Mouse (Mus musculus): ENCODE measurements around the gene Dmrt2. TPM values are rescaled to one million over a fixed set of nuclear protein-coding genes. Genes with fewer than 3 reads are reported as not detected.

Dmrt2 gene
- polyA plus RNA-seq (2014; fragmentation: Nextera tagmentation; extraction: Ambion mirVana), result 0.41 and 0.48 TPM in 2 replicates

- no peak within 1 kb of the TSS for H3K9ac ChIP-seq (ENCODE audit: low read length)
- no peaks in the 10 kb centered on the region for H3K9me3 ChIP-seq (ENCODE audit: control insufficient read depth, low read length)
- peaks cover 87% of the 10 kb centered on the region for H3K27me3 ChIP-seq (ENCODE audit: control insufficient read depth, insufficient read depth, low read length)
- peak; percentile 93 for DNase-seq (ENCODE audit: low spot score)
- no peaks in the 10 kb centered on the region for H3K36me3 ChIP-seq (ENCODE audit: control insufficient read depth, insufficient read depth, low read length)
- under 1% methylated on average over 44 of the region's 44 CpGs for WGBS
- peak within 1 kb of the TSS; percentile 37 for H3K4me3 ChIP-seq (ENCODE audit: low read depth, low read length)
- H3K27ac ChIP-seq (ENCODE audit: low read depth, low read length), result no peak within 1 kb of the TSS
- H3K4me2 ChIP-seq (ENCODE audit: low read depth, low read length, severe bottlenecking), result peak within 1 kb of the TSS; percentile 76
- H3K4me1 ChIP-seq (replicated peaks; ENCODE audit: control insufficient read depth, insufficient read depth, low read length), result peaks cover 12% of the 10 kb centered on the region; the same call in 1 of the 2 replicates
- ATAC-seq (replicated peaks; ENCODE audit: low FRiP score), result peak; percentile 99
Measured at GRCm38 (mm10) chr19:25672101-25672950, at the start of gene Dmrt2. Dmrt2 (plus strand) TSS chr19:25672411.

GRCm38 (mm10) chr19:25628490-25628889 lies 43.7 kb upstream of the Dmrt2 start:
- WGBS, result 10% methylated on average over 9 of the region's 9 CpGs
- ATAC-seq (replicated peaks; ENCODE audit: low FRiP score), result peak; percentile 55
- no peak overlapping the region for H3K4me3 ChIP-seq (ENCODE audit: low read depth, low read length)
- peak; percentile 85 for DNase-seq (ENCODE audit: low spot score)
- H3K4me1 ChIP-seq (replicated peaks; ENCODE audit: control insufficient read depth, insufficient read depth, low read length), result no peaks in the 10 kb centered on the region
- H3K36me3 ChIP-seq (ENCODE audit: control insufficient read depth, insufficient read depth, low read length), result no peaks in the 10 kb centered on the region
- H3K4me2 ChIP-seq (ENCODE audit: low read depth, low read length, severe bottlenecking), result no peak overlapping the region
- H3K9ac ChIP-seq (ENCODE audit: low read length), result no peak overlapping the region
- H3K27me3 ChIP-seq (ENCODE audit: control insufficient read depth, insufficient read depth, low read length), result peaks cover 18% of the 10 kb centered on the region; the same call in 1 of the 2 replicates
- no peak overlapping the region for H3K27ac ChIP-seq (ENCODE audit: low read depth, low read length)
- no peaks in the 10 kb centered on the region for H3K9me3 ChIP-seq (ENCODE audit: control insufficient read depth, low read length)

GRCm38 (mm10) chr19:25635119-25635518 lies 37.1 kb upstream of the Dmrt2 start:
- Histone ChIP-seq H3K27ac (ENCODE audit: low read depth, low read length) (no peak overlapping the region), H3K4me2 (ENCODE audit: low read depth, low read length, severe bottlenecking) (no peak overlapping the region), H3K4me1 (replicated peaks; ENCODE audit: control insufficient read depth, insufficient read depth, low read length) (no peaks in the 10 kb centered on the region), H3K9ac (ENCODE audit: low read length) (no peak overlapping the region; the same call in 1 of the 2 replicates), H3K27me3 (ENCODE audit: control insufficient read depth, insufficient read depth, low read length) (no peaks in the 10 kb centered on the region; the same call in 1 of the 2 replicates), H3K4me3 (ENCODE audit: low read depth, low read length) (no peak overlapping the region), H3K9me3 (ENCODE audit: control insufficient read depth, low read length) (no peaks in the 10 kb centered on the region), H3K36me3 (ENCODE audit: control insufficient read depth, insufficient read depth, low read length) (no peaks in the 10 kb centered on the region)
- no peak for DNase-seq (ENCODE audit: low spot score)
- WGBS, result 90% methylated on average over 5 of the region's 5 CpGs
- no peak for ATAC-seq (replicated peaks; ENCODE audit: low FRiP score)

- H3K27ac ChIP-seq (ENCODE audit: low read depth, low read length), result no peak overlapping the region
- ATAC-seq (replicated peaks; ENCODE audit: low FRiP score) (peak; percentile 71), DNase-seq (ENCODE audit: low spot score) (peak; percentile 88)
- H3K4me1 ChIP-seq (replicated peaks; ENCODE audit: control insufficient read depth, insufficient read depth, low read length), result no peaks in the 10 kb centered on the region
- H3K27me3 ChIP-seq (ENCODE audit: control insufficient read depth, insufficient read depth, low read length), result no peaks in the 10 kb centered on the region; the same call in 1 of the 2 replicates
- WGBS, result 15% methylated on average over 22 of the region's 22 CpGs
- peak overlapping the region; percentile 47; the same call in 1 of the 2 replicates for H3K9ac ChIP-seq (ENCODE audit: low read length)
- H3K4me2 ChIP-seq (ENCODE audit: low read depth, low read length, severe bottlenecking), result peak overlapping the region; percentile 45
- no peaks in the 10 kb centered on the region for H3K36me3 ChIP-seq (ENCODE audit: control insufficient read depth, insufficient read depth, low read length)
- H3K9me3 ChIP-seq (ENCODE audit: control insufficient read depth, low read length), result no peaks in the 10 kb centered on the region
- peak overlapping the region; percentile 25 for H3K4me3 ChIP-seq (ENCODE audit: low read depth, low read length)
Measured at GRCm38 (mm10) chr19:25635622-25636244, 36.5 kb upstream of the Dmrt2 start.

GRCm38 (mm10) chr19:25638766-25639361 lies 33.3 kb upstream of the Dmrt2 start:
- Histone ChIP-seq H3K9ac (ENCODE audit: low read length) (no peak overlapping the region), H3K9me3 (ENCODE audit: control insufficient read depth, low read length) (no peaks in the 10 kb centered on the region), H3K4me3 (ENCODE audit: low read depth, low read length) (no peak overlapping the region), H3K27ac (ENCODE audit: low read depth, low read length) (no peak overlapping the region), H3K4me2 (ENCODE audit: low read depth, low read length, severe bottlenecking) (no peak overlapping the region), H3K27me3 (ENCODE audit: control insufficient read depth, insufficient read depth, low read length) (no peaks in the 10 kb centered on the region; the same call in 1 of the 2 replicates), H3K36me3 (ENCODE audit: control insufficient read depth, insufficient read depth, low read length) (no peaks in the 10 kb centered on the region), H3K4me1 (replicated peaks; ENCODE audit: control insufficient read depth, insufficient read depth, low read length) (0 out of 2 replicates have a peak, but pooled peaks cover 1% of the 10 kb centered on the region)
- ATAC-seq (replicated peaks; ENCODE audit: low FRiP score) (no peak), DNase-seq (ENCODE audit: low spot score) (no peak)
- 79% methylated on average over 11 of the region's 11 CpGs for whole genome bisulfite sequencing

- DNase-seq (ENCODE audit: low spot score) (no peak), ATAC-seq (replicated peaks; ENCODE audit: low FRiP score) (no peak)
- Histone ChIP-seq H3K4me2 (ENCODE audit: low read depth, low read length, severe bottlenecking) (no peak overlapping the region), H3K9ac (ENCODE audit: low read length) (no peak overlapping the region), H3K4me3 (ENCODE audit: low read depth, low read length) (no peak overlapping the region), H3K27ac (ENCODE audit: low read depth, low read length) (no peak overlapping the region), H3K36me3 (ENCODE audit: control insufficient read depth, insufficient read depth, low read length) (no peaks in the 10 kb centered on the region), H3K27me3 (ENCODE audit: control insufficient read depth, insufficient read depth, low read length) (no peaks in the 10 kb centered on the region; the same call in 1 of the 2 replicates), H3K4me1 (replicated peaks; ENCODE audit: control insufficient read depth, insufficient read depth, low read length) (0 out of 2 replicates have a peak, but pooled peaks cover 1% of the 10 kb centered on the region), H3K9me3 (ENCODE audit: control insufficient read depth, low read length) (no peaks in the 10 kb centered on the region)
- WGBS, result 91% methylated on average over 6 of the region's 6 CpGs
Measured at GRCm38 (mm10) chr19:25641786-25642185, 30.4 kb upstream of the Dmrt2 start.

- no peaks in the 10 kb centered on the region for H3K4me1 ChIP-seq (replicated peaks; ENCODE audit: control insufficient read depth, insufficient read depth, low read length)
- DNase-seq (ENCODE audit: low spot score) (peak; percentile 40), ATAC-seq (replicated peaks; ENCODE audit: low FRiP score) (no peak)
- no peak overlapping the region for H3K4me2 ChIP-seq (ENCODE audit: low read depth, low read length, severe bottlenecking)
- no peaks in the 10 kb centered on the region for H3K36me3 ChIP-seq (ENCODE audit: control insufficient read depth, insufficient read depth, low read length)
- no peak overlapping the region for H3K9ac ChIP-seq (ENCODE audit: low read length)
- H3K9me3 ChIP-seq (ENCODE audit: control insufficient read depth, low read length), result no peaks in the 10 kb centered on the region
- 72% methylated on average over 3 of the region's 3 CpGs for WGBS
- no peak overlapping the region for H3K27ac ChIP-seq (ENCODE audit: low read depth, low read length)
- H3K4me3 ChIP-seq (ENCODE audit: low read depth, low read length), result no peak overlapping the region
- no peaks in the 10 kb centered on the region for H3K27me3 ChIP-seq (ENCODE audit: control insufficient read depth, insufficient read depth, low read length)
Measured at GRCm38 (mm10) chr19:25647136-25647535, 25.1 kb upstream of the Dmrt2 start.

- no peak overlapping the region for H3K4me3 ChIP-seq (ENCODE audit: low read depth, low read length)
- H3K27ac ChIP-seq (ENCODE audit: low read depth, low read length), result no peak overlapping the region
- no peak overlapping the region for H3K4me2 ChIP-seq (ENCODE audit: low read depth, low read length, severe bottlenecking)
- no peak overlapping the region for H3K9ac ChIP-seq (ENCODE audit: low read length)
- H3K4me1 ChIP-seq (replicated peaks; ENCODE audit: control insufficient read depth, insufficient read depth, low read length), result no peaks in the 10 kb centered on the region
- no peaks in the 10 kb centered on the region for H3K36me3 ChIP-seq (ENCODE audit: control insufficient read depth, insufficient read depth, low read length)
- 77% methylated on average over 4 of the region's 4 CpGs for WGBS
- ATAC-seq (replicated peaks; ENCODE audit: low FRiP score) (no peak), DNase-seq (ENCODE audit: low spot score) (peak; percentile 36)
- H3K27me3 ChIP-seq (ENCODE audit: control insufficient read depth, insufficient read depth, low read length), result no peaks in the 10 kb centered on the region
- no peaks in the 10 kb centered on the region for H3K9me3 ChIP-seq (ENCODE audit: control insufficient read depth, low read length)
Measured at GRCm38 (mm10) chr19:25648701-25649100, 23.5 kb upstream of the Dmrt2 start.

All from forebrain, embryonic 11.5 days (tissue).